Mouse (Mus musculus): ENCODE results near the gene Odc1. TPM values are rescaled to one million over a fixed set of nuclear protein-coding genes. Genes with fewer than 3 reads are reported as not detected.

Odc1 gene
- total RNA-seq, 2 experiments from 2014 or later = 36.5 to 60.4 TPM

DNA sequence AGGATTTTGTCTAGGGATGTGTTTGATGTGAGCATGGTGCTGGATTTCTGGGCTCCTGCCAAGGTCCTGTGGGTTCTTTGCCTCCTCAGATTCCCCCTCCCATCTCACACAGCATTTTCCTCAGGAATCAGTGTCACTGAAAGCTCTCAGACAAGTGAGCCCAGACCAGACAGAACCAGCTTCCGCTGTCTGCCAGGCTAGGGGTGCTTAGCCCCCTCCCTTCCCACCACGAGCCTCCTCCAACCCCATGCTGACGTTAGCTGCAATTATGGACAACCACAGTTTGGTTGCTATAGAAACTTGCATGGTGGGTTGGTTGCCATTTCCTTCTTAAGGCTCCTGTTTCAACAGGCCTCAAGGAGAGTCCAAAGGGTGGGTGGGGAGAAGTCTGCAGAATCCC lies 39.3 kb downstream of the Odc1 start:
- ATAC-seq (ENCODE audit: poor library complexity, severe bottlenecking) = no peak

DNA sequence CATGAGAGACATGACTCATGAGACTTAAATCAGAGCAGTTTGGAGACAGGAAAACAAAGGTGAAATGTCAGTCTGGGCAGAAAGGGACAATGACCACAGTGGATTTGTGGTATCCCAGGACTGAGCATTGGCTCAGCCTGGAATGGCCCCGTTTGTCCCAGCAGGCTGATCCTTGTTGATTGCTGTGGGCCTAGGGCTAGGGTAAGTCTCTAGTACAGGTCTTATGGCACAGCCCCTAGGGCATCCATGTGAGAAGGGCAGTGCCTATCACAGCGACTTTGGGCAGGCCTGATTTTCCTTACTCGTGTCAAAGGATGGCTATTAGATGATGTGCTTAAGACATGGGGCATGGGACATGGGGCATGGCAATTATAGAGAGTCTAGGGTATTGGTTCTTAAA lies 41.4 kb downstream of the Odc1 start:
- ATAC-seq (ENCODE audit: poor library complexity, severe bottlenecking) = no peak

DNA sequence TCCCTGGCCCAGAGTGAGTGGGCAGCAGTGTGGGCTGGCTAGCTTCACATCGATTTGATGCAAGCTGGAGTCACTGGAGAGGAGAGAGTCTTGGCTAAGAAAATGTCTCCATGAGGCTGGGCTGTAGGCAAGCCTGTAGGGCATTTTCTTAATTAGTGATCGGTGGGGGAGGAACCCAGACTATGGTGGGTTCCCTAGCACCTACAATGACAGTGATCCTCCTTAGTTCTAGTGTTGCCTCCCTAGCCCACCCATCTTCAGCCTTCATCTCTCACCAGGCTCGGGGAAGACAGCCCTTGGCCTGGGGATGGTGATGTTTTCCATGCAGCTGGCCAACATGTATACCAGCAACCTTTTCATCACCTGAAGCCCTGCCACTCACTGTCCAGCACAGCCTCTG lies 43.8 kb downstream of the Odc1 start:
- ATAC-seq (ENCODE audit: poor library complexity, severe bottlenecking) = no peak

DNA sequence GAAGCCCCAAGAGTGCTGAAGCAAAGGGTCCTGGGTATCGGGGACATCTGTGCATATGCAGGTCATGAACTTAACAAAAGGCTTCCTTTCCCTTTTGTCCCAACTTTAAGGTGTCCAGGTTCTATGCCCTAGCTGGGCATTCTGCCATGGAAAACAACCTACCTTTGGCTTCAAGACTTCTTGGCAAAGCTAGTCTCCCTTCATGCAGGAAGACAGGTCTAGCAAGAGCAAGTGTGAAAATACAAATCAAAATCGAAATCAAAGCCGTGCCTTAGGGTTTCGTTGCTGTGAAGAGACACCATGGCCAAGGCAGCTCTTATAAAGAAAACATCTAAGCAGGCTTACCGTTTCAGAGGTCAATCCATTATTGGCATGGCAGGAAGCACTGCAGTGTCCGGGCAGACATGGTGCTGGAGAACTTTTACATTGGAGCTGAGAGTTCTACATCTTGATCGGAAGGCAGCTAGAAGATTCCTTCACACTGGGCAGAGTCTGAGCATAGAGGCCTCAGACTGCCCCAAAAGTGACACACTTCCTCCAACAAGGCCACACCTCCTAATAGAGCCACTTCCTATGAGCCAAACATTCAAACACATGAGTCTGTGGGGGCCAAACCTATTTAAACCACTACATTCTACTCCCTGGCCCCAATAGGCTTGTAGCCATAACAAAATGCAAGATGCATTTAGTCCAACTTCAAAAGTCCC lies 44.5 kb downstream of the Odc1 start:
- no peak for ATAC-seq (ENCODE audit: poor library complexity, severe bottlenecking)

DNA sequence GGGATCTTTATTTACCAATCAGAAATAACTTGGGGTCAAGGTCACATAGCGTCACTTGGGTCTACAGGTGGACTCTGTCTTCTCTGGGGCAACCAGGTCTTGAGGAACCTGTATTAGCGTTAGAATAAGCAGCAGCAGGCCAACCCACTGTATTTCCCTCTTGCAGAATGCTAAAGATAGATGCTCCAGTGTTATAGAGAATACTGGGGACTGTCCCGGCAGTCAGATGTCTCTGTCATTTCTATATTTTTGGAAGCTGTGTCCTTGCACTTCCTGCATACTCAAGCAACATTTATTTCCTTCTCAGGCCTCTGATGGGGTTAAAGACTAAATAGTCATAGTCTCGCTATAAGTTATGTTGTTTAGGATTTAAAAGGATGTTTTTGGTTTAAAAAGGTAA lies 46.7 kb downstream of the Odc1 start:
- no peak for ATAC-seq (ENCODE audit: poor library complexity, severe bottlenecking)

DNA sequence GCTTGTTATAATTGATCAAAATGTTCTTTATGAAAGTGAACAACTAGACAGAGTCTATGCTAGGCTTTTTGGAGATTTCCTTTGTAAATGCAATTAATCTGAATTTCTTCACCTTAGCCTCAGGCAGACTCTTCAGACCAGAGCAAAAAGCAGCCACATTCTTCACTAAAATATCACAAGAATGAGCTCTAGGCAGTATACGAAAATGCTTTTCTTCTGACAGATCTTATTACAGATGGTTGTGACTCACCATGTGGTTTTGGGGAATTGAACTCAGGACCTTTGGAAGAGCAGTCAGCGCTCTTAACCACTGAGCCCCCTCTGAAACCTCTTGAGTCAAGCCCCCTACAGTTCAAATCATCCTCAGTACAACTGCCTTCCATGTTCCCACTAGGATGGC lies 49.4 kb downstream of the Odc1 start:
- no peak for ATAC-seq (ENCODE audit: poor library complexity, severe bottlenecking)

DNA sequence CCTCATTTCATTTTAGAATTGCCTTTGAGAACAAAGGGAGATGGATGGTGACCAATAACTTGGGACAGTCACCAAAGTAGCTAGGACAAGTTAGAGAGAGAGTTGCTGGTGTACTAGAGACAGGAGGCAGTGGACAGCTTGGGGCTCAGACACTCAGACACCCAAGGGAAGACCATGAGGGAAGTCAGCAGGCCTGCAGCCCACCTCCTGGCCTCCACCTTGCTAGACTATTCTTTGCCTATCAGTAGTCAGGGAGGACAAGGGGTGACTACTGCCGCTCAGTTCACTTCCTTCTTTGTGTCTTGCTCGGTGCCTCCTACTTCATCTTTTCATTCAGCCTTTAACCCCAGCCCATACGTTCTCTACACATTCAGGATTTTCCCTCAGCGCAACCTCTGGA lies 50.1 kb downstream of the Odc1 start:
- no peak for ATAC-seq (ENCODE audit: poor library complexity, severe bottlenecking)

DNA sequence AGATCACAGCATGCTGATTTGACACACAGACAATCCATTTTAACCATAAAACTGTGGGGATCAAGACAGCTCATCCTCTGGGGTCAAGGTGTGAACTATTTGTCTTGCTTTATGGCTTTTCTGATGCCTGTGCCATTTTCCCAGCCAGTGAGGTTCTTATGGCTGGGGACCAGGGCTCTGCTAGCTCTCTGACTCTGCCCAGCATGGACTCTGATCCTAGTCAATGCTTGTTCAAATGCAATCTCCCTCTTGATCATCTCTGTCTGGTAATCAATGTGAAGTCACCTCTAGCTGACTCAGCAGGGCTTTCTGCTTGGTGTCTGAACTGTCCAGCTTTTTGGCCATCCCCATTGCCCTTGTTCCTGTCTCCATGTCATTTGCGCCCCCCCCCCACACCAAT lies 50.6 kb downstream of the Odc1 start:
- no peak for ATAC-seq (ENCODE audit: poor library complexity, severe bottlenecking)

Other genes starting within 250 kb of the Odc1 start
- gene Atp6v1c2, start 215.4 kb upstream of the Odc1 start, total RNA-seq (2015) = not detected in 2 replicates
- gene Atp6v1c2, start 215.4 kb upstream of the Odc1 start, total RNA-seq (2017) = not detected in 2 replicates
- gene Nol10, start 196.3 kb upstream of the Odc1 start, total RNA-seq (2015) = 7.0 and 10.6 TPM in 2 replicates
- 5.9 and 6.0 TPM in 2 replicates for gene Nol10, start 196.3 kb upstream of the Odc1 start, total RNA-seq (2017)
- 182 and 187 TPM in 2 replicates for gene Hpcal1, start 146.1 kb downstream of the Odc1 start, total RNA-seq (2015)
- gene Hpcal1, start 146.1 kb downstream of the Odc1 start, total RNA-seq (2017) = 63.8 and 76.0 TPM in 2 replicates

All from megakaryocyte, adult 5-6 weeks (primary cell).